Mouse (Mus musculus) midbrain, embryonic 11.5 days (tissue): ENCODE measurements around the gene Dpp6. TPM values are rescaled to one million over a fixed set of nuclear protein-coding genes. Genes with fewer than 3 reads are reported as not detected.

Experiments
- ATAC-seq: fragments of 200-750 bp; cut with Nextera tagmentation; 2 replicates; pipeline ENCODE4 v1.8.0; 2017; ENCODE audit warnings: moderate TSS enrichment, moderate library complexity; ENCODE audit not compliant: low FRiP score
- DNase-seq: peaks from one replicate; pipeline ENCODE4 v3.0.0; 2015; ENCODE audit warnings: low spot score; ENCODE audit errors: missing footprints
- H3K27ac ChIP-seq: fragments of 300-500 bp; sonication (generic); 2 replicates; pipeline ENCODE4 v1.5.1; 2014; ENCODE audit warnings: low read depth, low read length
- H3K27me3 ChIP-seq: fragments of 300-500 bp; sonication (generic); 2 replicates; pipeline ENCODE4 v1.6.1; 2014; ENCODE audit warnings: mild to moderate bottlenecking, low read length, moderate library complexity, mixed read lengths; ENCODE audit not compliant: control insufficient read depth, insufficient read depth
- H3K36me3 ChIP-seq: fragments of 300-500 bp; sonication (generic); 2 replicates; pipeline ENCODE4 v1.6.1; 2014; ENCODE audit warnings: mild to moderate bottlenecking, low read length, moderate library complexity, mixed read lengths; ENCODE audit not compliant: control insufficient read depth, insufficient read depth
- H3K4me1 ChIP-seq: fragments of 300-500 bp; sonication (generic); 2 replicates; pipeline ENCODE4 v1.6.1; 2014; ENCODE audit warnings: low read length; ENCODE audit not compliant: control insufficient read depth, insufficient read depth
- H3K4me2 ChIP-seq: fragments of 300-500 bp; sonication (generic); 2 replicates; pipeline ENCODE4 v1.6.1; 2014; ENCODE audit warnings: mild to moderate bottlenecking, moderate library complexity
- H3K4me3 ChIP-seq: fragments of 300-500 bp; sonication (generic); 2 replicates; pipeline ENCODE4 v1.5.1; 2014; ENCODE audit warnings: low read depth, low read length
- H3K9ac ChIP-seq: fragments of 300-500 bp; sonication (generic); 2 replicates; pipeline ENCODE4 v1.6.1; 2014; ENCODE audit warnings: low read length
- H3K9me3 ChIP-seq: fragments of 300-500 bp; sonication (generic); 2 replicates; pipeline ENCODE4 v1.6.1; 2016; ENCODE audit warnings: low read length; ENCODE audit not compliant: control insufficient read depth
- WGBS: fragments of 180-500 bp; shearing (Covaris S2); extraction: QIAGEN DNeasy Blood & Tissue Kit; methylation state at CpG from one replicate; pipeline ENCODE4 v1.1.7; 2014; 5-methylcytosine and 5-hydroxymethylcytosine counted together
- polyA plus RNA-seq: library from polyadenylated mRNA; unstranded; fragments of >200 nt; fragmentation: Nextera tagmentation; extraction: Ambion mirVana; gene quantifications from 2 replicates; pipeline ENCODE4 v1.2.1, GENCODE M21; 2014

The Dpp6 gene
- polyA plus RNA-seq, 1 experiment from 2014 or later, result 13.4 TPM

DNA sequence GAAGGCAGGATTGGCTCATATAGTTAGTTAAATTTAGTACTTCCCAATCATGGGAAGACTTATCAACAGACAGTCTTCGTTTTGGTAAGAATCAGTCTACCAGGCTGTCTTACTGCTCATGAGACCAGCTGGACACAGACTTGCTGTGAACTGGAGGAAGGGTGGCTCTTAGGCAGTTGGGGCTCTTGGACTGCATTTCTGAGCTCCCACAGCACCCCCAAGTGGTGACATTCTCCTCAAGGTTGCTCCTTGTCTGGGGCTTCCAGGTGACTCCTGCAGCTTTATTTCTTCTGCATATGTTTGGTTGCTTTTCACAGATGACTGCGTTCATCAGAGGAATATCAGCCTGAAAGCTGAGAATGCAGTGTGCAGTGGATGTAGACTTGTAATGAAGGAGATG is 218.9 kb downstream of the Dpp6 start:
- Histone ChIP-seq H3K9ac (no peak overlapping the region), H3K27me3 (no peaks in the 10 kb centered on the region), H3K27ac (no peak overlapping the region), H3K36me3 (no peaks in the 10 kb centered on the region), H3K4me2 (no peak overlapping the region), H3K9me3 (no peaks in the 10 kb centered on the region), H3K4me3 (no peak overlapping the region), H3K4me1 (no peaks in the 10 kb centered on the region)
- peak; percentile 86 for DNase-seq
- WGBS, result 29% methylated on average over 2 of the region's 2 CpGs
- ATAC-seq, result no peak

DNA sequence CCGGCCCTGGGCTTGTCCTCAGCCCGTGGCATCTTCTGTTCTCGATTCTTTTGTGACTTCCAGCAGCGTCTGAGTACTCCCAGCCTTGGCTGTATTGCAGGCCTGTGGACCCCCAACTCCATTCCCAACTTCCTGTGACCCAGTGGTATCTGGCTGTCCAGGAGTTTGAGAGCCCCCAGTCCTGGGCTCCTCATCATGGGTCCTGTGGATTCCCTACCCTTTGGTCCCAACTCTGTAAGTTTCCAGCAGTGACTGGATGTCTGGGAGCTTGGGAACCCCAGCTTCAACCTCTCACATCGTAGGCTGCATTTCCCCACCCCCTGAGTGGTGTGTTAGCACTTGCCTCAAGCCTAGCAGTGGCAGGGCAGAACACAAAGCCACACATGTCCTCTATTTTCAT is 220.8 kb downstream of the Dpp6 start:
- H3K36me3 ChIP-seq, result no peaks in the 10 kb centered on the region
- ATAC-seq, result no peak
- H3K27me3 ChIP-seq, result no peaks in the 10 kb centered on the region
- 65% methylated on average over 5 of the region's 5 CpGs for WGBS
- no peaks in the 10 kb centered on the region for H3K9me3 ChIP-seq
- no peak overlapping the region for H3K4me3 ChIP-seq
- DNase-seq, result peak; percentile 53
- H3K27ac ChIP-seq, result no peak overlapping the region
- no peak overlapping the region for H3K9ac ChIP-seq
- H3K4me2 ChIP-seq, result no peak overlapping the region
- no peaks in the 10 kb centered on the region for H3K4me1 ChIP-seq

DNA sequence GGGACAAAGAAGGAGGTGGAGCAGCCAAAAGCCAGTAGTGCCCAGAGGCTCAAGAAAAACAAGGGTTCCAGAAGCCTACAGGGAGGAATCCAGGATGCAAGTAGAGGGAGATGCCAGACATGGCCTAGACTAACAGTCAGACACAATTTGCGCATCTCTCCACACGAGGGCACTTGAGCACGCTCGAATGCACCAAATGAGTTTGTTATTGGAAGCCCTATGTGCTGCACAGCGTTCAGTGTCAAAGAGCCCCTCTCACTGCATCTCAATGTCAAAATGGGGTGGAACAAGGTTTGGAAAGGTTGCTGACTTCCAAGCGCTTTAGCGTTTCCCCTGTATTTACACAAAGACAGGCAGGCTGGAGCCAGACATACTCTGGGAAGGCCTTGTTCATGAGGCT is 231.2 kb downstream of the Dpp6 start:
- WGBS, result 25% methylated on average over 7 of the region's 7 CpGs

DNA sequence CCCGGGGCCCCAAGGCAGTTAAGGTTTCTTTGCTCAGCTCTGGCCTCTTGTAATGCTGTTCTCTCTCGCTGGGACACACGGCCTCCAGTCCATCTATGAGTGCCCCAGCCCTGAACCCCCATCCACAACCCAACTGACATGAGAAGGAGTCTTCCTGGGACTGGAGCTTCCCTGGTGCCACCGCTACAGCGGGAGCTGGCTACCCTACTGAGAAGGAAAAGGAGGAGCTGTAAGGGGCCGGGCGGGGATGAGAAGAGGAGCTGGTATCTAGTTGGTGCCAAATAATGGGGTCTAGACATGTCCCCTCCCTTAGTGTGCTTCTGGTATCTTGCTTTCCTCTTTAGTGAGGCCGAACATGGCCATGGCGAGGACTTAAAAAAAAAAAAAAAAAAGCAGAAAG is 231.9 kb downstream of the Dpp6 start:
- Histone ChIP-seq H3K4me2 (peak overlapping the region; percentile 97), H3K9me3 (no peaks in the 10 kb centered on the region), H3K4me3 (peak overlapping the region; percentile 48), H3K36me3 (no peaks in the 10 kb centered on the region), H3K4me1 (peaks cover 13% of the 10 kb centered on the region), H3K9ac (peak overlapping the region; percentile 75), H3K27me3 (peaks cover 4% of the 10 kb centered on the region; the same call in 1 of the 2 replicates), H3K27ac (no peak overlapping the region)
- ATAC-seq (peak; percentile 25; the same call in 1 of the 2 replicates), DNase-seq (peak; percentile 92)
- WGBS, result 8% methylated on average over 8 of the region's 9 CpGs

More for the DNA sequence above, 231.2 kb downstream of the Dpp6 start:
- ATAC-seq (peak; percentile 67), DNase-seq (peak; percentile 94)
- H3K4me2 ChIP-seq, result no peak overlapping the region
- H3K27ac ChIP-seq, result no peak overlapping the region
- no peaks in the 10 kb centered on the region for H3K9me3 ChIP-seq
- H3K27me3 ChIP-seq, result peaks cover 4% of the 10 kb centered on the region; the same call in 1 of the 2 replicates
- H3K9ac ChIP-seq, result no peak overlapping the region
- peaks cover 13% of the 10 kb centered on the region for H3K4me1 ChIP-seq
- H3K36me3 ChIP-seq, result no peaks in the 10 kb centered on the region
- H3K4me3 ChIP-seq, result no peak overlapping the region

DNA sequence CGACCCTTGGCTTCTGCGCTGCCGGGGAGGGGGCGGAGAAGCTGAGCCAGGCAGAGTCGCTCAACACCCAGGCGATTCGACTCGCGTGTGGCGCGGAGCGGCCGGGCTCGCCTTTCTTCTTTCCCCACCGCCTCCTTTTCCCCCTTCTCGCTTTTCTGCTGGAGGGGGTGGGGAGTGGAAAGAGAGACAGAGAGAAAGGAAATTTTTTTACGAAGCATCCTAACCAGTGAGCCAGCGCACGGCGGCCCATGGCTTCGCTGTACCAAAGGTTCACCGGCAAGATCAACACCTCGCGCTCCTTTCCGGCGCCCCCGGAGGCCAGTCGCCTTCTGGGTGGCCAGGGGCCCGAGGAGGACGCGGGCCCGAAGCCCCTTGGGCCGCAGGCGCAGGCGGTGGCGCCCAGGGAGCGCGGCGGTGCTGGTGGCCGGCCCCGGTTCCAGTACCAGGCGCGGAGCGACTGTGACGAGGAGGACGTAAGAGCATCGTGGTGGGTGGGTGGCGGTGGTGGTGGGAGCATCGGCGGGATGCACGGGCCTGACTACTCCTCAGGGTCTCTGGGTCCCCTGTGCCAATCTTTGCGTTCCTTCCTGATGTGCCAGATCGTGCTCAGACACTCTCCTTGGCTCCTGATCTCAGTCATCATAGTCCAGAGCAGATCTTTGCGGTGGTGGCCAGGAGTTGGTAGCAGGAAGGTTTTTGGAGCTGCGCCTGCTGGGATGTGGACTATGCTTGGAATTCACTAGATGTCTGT is 232.5 kb downstream of the Dpp6 start:
- H3K27ac ChIP-seq, result no peak overlapping the region
- peaks cover 4% of the 10 kb centered on the region; the same call in 1 of the 2 replicates for H3K27me3 ChIP-seq
- peak; percentile 95 for DNase-seq
- peak overlapping the region; percentile 97 for H3K4me2 ChIP-seq
- H3K36me3 ChIP-seq, result no peaks in the 10 kb centered on the region
- peaks cover 13% of the 10 kb centered on the region for H3K4me1 ChIP-seq
- H3K4me3 ChIP-seq, result peak overlapping the region; percentile 48
- H3K9me3 ChIP-seq, result no peaks in the 10 kb centered on the region
- peak; percentile 65 for ATAC-seq
- peak overlapping the region; percentile 75 for H3K9ac ChIP-seq
- 2% methylated on average over 49 of the region's 55 CpGs for WGBS

DNA sequence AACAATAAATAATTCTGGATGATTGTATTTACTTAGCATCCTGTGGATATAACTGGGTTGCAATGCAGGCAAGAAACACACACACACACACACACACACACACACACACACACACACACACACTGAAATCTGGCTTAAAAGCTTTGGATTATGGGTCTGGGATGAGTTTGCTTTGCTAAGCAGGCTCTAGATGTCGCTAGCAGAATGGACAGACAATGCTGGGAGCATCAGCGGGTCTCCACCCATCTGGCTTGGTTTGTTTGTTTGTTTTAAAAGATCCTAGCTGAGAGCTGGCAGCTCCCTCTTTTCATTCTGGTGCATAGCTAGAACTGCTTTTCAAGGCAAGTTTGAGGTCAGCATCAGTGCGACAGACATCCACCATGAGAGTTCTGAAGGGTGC is 234.2 kb downstream of the Dpp6 start:
- WGBS, result 40% methylated on average over 3 of the region's 3 CpGs
- DNase-seq, result peak; percentile 84
- no peak for ATAC-seq

DNA sequence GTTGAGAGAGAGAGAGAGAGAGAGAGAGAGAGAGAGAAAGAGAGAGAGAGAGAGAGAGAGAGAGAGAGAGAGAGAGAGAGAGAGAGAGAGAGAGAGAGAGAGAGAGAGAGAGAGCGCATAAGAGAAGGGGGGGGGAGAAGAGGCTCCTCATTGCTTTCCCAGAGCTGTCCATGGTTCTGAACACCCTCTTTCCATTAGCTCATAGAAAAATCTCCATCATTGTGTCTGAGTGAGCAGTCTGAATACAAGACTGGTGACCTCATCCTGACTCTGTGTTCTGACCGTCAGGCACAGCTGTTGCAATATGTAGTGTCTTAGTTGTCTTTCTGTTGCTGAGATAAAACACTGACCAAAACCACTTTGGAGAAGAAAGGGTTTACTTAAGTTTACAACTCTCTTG is 235.4 kb downstream of the Dpp6 start:
- peaks cover 13% of the 10 kb centered on the region for H3K4me1 ChIP-seq
- H3K4me2 ChIP-seq, result no peak overlapping the region
- 23% methylated on average over 2 of the region's 2 CpGs for WGBS
- no peak overlapping the region for H3K27ac ChIP-seq
- DNase-seq, result peak; percentile 87
- no peak overlapping the region for H3K9ac ChIP-seq
- ATAC-seq, result no peak
- H3K36me3 ChIP-seq, result no peaks in the 10 kb centered on the region
- H3K4me3 ChIP-seq, result no peak overlapping the region
- peaks cover 4% of the 10 kb centered on the region; the same call in 1 of the 2 replicates for H3K27me3 ChIP-seq
- H3K9me3 ChIP-seq, result no peaks in the 10 kb centered on the region

More for the DNA sequence above, 234.2 kb downstream of the Dpp6 start:
- Histone ChIP-seq H3K4me2 (no peak overlapping the region), H3K9me3 (no peaks in the 10 kb centered on the region), H3K4me1 (peaks cover 13% of the 10 kb centered on the region), H3K4me3 (no peak overlapping the region), H3K9ac (no peak overlapping the region), H3K36me3 (no peaks in the 10 kb centered on the region), H3K27me3 (peaks cover 4% of the 10 kb centered on the region; the same call in 1 of the 2 replicates), H3K27ac (no peak overlapping the region)

DNA sequence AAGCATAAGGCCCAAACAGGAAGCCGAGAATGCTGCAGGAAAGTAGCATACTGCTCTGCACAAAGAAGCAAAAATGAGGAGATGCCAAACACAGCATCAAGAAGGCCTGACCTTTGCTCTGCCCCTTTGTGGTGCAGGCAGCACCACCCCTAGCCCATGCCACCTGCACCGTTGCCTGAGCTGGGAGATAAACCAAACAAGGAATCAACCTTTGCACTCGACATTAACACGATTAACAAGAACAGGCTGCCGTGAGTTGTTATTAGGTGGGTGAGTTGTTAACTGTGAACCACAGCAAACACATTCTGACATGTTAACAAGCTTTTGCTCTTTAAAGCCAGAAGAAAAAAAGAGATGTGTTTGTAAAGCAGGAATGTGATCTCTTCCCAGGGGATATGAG is 239.4 kb downstream of the Dpp6 start:
- Histone ChIP-seq H3K27ac (no peak overlapping the region), H3K9ac (no peak overlapping the region), H3K36me3 (no peaks in the 10 kb centered on the region), H3K27me3 (no peaks in the 10 kb centered on the region), H3K4me1 (no peaks in the 10 kb centered on the region), H3K9me3 (no peaks in the 10 kb centered on the region), H3K4me2 (no peak overlapping the region), H3K4me3 (no peak overlapping the region)
- WGBS, result 67% methylated on average over 5 of the region's 5 CpGs
- ATAC-seq, result no peak
- DNase-seq, result peak; percentile 54

DNA sequence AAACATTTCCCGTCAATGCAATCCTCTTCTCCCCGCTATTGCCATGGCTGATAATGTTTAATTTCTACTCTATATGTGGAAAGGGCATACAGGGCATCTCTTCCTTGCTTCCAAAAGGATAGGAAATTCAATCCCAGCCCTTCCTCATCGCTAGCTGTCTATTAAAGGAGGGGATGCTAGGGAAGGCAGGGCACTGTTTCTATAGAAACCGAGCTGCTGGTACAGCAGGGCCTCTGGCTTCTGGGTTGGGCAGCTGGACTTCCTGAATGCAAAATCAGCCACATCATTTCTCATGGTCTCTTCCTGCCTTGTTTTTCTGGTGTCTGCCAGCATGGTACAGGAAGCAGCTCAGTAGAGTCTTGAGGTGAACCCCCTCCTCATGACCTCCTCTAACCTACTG is 243.1 kb downstream of the Dpp6 start:
- WGBS, result 83% methylated on average over 4 of the region's 4 CpGs
- no peaks in the 10 kb centered on the region for H3K36me3 ChIP-seq
- ATAC-seq (no peak), DNase-seq (peak; percentile 67)
- H3K4me1 ChIP-seq, result no peaks in the 10 kb centered on the region
- no peak overlapping the region for H3K4me3 ChIP-seq
- H3K27me3 ChIP-seq, result no peaks in the 10 kb centered on the region
- no peak overlapping the region for H3K27ac ChIP-seq
- no peaks in the 10 kb centered on the region for H3K9me3 ChIP-seq
- no peak overlapping the region for H3K9ac ChIP-seq
- no peak overlapping the region for H3K4me2 ChIP-seq
